Mouse (Mus musculus) T-cell, adult 2 months (primary cell): ENCODE measurements at regions not wholly inside any gene's neighbourhood (a gene's known extent, or its start where the extent isn't known, plus 50 kb on each side); places are given as distances from the start of the nearest gene placed in this dataset.
A peak's percentile ranks its signal among the peaks of the same experiment; 100 is the strongest.

Experiments used
- DNase-seq: peaks from one replicate; pipeline ENCODE4 v3.0.0; 2022; ENCODE audit warnings: low spot score

DNA sequence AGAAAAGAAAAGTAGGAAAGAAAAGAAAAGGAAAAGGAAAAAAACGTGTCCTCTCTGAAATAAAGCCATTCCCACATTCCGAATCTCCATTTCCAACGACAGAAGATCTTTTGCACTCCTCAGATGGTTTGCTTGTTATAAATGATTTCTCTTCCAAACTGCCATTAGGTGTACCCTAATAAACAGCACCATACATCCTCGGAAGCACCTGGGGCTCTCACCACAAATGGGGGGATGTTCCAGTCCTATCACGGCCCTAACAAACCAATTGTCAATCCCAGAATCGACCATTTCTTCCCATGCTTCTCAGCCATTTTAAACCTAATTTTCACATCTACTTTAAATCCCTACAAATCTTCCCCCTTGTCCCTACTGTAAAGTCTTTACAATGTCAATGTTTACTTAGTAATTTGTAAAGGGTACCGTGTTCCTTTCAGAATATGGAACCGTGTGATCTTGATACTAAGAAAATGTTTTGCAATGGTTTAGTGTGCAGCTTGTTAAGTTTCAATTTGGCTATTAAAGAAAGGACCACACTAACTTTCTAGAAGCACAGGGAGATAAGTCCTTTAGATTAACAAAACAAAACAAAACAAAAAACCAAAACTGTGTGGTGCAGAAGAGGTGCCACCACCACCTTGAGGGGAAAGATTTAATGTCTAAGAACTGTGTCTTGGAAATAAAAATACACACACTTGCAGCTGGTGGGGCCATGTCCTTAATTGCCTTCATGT, 66.6 kb upstream of the Chd2 start:
- no peak for DNase-seq

DNA sequence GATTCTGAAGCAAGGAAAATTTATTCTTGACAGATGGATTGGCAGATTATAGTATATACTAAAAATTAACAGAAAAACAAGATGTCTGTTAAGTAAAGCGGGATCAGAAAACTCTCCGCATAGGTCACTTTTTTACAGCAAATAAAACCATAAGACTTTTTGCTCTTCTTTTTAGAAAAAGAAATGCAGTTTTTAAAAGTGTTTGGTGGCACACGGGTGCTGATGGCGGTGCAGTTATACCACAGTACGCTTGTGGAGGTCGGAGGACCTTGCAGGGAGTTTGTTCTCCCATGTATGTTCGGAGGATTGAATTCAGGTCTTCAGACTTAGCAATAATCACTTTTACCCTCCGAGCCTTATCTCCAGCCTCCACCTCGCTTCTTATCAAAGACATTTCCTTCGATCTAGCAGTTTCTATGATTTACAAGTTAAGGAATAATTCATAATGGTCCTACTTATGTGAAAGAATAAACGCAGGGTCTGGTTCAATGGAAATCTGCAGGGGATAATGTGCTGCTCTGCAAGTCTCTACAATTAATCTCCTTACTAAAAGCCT, 65.9 kb upstream of the Chd2 start:
- DNase-seq, result no peak

GRCm38 (mm10) chr7:73606677-73607449, 65.2 kb upstream of the Chd2 start:
- peak; percentile 96 for DNase-seq

GRCm38 (mm10) chr7:73604597-73604996, 63.0 kb upstream of the Chd2 start:
- no peak for DNase-seq

DNA sequence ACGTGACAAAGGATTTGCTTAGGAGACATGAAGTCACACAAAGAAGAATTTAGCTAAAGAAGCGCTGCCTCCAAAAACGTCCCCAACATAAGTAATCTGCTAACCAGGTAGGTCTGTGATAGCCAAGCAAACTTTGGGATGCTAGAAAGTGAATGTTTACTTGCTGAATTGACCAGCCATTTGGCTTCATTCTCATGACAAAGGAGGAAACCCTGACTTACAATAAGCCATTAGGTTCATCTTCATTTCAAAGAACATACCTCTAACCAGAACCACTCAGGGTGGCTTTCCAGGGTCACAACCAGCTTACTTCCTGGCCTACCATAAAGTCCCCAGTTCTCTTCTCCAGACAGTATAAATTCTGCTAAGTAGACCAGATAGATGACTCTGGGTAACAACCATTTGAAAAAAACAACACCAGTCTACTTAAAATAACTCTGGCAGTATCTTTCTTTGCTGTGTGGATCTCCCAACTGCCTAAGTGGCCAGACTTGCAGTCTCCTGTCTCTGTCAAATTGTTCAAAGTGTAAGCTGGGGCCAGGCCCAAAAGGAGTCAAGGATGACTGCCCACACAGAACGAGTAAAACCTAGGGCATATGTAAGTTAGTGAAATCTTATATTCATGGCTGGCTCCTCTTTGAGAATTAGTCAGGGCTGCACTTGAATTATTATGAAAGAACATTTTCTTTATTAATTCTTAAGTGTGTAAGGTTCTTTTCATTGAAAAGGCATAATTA, 61.4 kb upstream of the Chd2 start:
- no peak for DNase-seq

DNA sequence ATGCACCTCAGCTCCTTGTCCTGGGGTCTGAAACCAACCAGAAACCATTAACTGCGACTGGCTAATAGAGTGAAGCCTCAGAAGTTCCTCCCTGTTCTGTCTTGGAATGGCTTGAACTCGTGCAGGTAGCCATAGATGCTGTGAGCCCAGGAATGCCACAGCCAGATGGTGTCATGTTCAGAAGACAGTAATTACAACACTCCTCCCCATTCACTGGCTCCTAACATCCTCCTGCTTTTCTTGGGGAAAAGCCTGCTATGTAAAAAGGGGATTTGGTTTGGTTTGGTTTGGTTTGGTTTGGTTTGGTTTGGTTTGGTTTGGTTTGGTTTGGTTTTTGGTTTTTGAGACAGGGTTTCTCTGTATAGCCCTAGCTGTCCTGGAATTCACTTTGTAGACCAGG, 59.7 kb upstream of the Chd2 start:
- DNase-seq, result no peak

- no peak for DNase-seq
Measured at GRCm38 (mm10) chr7:73600776-73601175, 59.1 kb upstream of the Chd2 start.

DNA sequence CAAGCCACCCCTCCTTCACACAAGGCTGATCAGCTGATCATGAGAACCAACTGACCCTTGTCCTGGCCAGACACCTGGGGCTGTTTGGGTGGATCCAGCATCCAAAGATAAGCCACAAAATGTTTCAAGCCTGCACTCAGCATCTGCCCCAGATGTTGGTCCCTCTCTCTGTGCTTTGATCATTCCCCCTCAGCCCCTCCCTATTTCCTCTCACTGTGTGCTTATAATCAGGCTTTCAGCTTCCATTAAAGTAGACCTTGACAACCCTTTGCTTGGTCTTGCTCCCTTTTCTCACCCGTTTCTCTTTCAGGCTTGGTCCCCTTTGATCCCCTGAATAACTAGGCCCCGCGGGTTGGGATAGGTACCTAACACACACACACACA, 58.4 kb upstream of the Chd2 start:
- DNase-seq, result peak; percentile 71

DNA sequence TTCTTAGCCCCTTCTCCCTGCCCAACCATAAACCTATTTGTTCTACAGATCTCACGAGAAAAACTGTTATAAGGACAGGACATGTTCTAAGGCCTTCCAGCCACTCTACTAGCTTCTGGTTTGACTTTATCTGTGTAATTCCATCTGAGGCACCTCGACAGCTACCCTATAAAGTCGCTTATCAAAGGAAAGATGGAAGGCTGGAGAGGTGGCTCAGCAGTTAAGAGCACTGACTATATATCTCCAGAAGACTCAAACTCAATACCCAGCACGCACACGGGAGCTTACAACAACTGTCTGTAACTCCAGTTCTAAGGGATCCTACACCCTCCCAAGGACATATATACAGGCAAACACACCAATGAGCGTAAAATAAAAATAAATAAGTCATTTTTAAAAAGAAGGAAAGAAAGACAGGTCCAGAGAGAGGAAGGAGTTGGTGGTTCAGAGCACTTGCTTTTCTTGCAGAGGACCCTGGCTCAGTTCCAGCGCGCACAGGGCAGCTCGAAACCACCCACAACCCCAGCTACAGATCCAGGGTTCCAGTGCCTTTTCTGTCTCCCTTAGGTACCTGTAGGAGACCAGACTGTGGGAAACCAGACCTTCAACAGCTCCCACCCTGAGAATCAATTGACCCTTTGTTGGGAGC, 57.8 kb upstream of the Chd2 start:
- no peak for DNase-seq

DNA sequence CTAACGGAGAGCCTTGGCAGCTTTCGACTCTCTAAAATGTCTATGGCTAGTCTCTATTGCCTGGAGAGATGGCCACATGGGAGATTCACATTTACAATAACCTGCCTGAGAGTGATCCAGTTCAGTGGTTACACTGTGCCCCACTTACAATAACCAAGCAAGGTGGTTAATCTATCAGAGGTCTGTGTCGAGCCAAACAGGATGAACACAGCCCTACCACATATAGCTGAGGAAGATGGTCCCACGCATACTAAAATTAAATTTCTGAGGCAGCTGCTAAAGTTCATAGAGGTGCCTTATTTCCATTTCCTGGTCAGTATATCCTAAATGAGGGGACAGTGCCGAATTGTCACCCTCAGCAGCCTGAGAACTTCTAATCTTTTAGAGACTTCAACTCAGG, 56.3 kb upstream of the Chd2 start:
- no peak for DNase-seq

- peak; percentile 38 for DNase-seq
Measured at GRCm38 (mm10) chr7:73596866-73597840, 55.5 kb upstream of the Chd2 start.

DNA sequence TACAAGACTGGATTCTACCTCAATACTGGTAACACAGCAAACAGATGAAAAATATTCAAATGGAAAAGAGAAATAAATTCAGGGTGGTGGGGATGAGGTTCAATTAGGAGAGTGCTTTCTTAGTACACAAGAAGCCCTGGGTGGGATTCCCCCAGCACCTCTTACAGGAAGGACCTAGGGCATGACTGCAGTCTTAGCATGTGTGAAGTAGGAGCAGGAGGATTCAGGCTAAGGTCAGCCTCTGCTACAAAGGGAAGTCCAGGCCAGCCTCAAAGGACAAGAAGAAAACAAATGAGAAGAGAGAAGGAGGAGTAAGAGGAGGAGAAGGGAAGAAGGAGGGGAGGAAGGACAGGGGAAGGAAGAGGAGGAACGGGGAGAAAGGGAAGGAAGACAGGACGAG, 54.8 kb upstream of the Chd2 start:
- no peak for DNase-seq

DNA sequence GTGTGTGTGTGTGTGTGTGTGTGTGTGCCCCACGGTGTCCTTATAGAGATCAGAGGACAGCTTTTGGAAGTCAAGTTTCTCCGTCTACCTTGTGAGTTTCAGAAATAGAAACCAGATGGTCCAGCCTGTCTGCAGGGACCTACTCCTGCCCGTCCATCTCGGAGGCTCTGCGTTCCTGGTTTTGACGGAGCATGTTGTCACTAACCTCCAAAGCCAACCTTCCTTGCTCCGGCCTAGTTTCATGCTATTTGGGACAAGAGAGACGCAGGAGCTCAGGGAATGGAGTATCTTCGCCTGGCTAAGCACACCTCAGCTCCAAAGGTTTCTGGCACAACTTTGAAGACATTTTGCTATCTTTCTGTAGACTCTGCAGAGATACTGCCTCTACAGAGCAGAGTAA, 54.2 kb upstream of the Chd2 start:
- no peak for DNase-seq

GRCm38 (mm10) chr7:73595140-73595825, 53.7 kb upstream of the Chd2 start:
- DNase-seq, result peak; percentile 92

GRCm38 (mm10) chr7:73594492-73595139, 53.0 kb upstream of the Chd2 start:
- no peak for DNase-seq

DNA sequence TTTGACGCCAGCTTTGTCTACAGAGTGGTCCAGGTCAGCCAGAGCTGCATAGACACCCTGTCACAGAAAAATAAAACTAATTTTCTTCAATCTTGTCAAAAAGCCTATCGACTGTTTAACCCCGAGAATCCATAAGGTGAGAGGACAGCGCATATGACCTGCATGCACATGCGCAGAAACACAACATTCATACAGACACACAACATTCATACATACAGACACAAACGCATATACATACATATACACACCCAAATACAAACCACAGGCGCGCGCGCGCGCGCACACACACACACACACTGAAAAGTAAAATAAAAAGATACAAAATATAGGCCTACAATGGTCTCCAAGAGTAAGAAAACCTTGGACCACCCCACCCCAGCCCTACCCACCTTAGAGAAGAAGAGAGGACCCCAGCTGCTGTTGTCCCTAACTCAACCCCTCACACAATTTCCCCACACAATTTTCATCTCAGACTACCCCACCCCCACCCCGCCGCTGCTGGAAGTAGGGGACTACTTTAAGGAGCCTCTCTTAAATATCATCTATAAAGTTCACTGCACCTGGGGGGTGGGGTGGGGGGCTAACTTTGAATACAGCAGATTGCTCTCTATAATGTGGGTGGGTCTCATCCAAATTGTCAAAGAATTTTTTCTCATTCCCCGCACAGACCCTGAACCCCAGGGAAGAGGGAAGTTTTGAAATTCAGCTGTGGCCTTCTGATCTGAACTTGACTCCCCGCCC, 52.2 kb upstream of the Chd2 start:
- no peak for DNase-seq

- DNase-seq, result no peak
Measured at GRCm38 (mm10) chr7:73592857-73593256, 51.2 kb upstream of the Chd2 start.
